Mouse (Mus musculus): Measurements from ENCODE around the gene Sgo2b. TPM values are rescaled to one million over a fixed set of nuclear protein-coding genes. Genes with fewer than 3 reads are reported as not detected.

Gene Sgo2b
- polyA plus RNA-seq, 1 experiment from 2014 or later, result not detected

GRCm38 (mm10) chr8:63877393-63877792 is 74.7 kb downstream of the Sgo2b start:
- CTCF ChIA-PET, result interaction anchor here (0.8 to 1.0 kb wide), 3 partner anchors 9 to 1800 kb away, joined by 3 to 4 read pairs (median 3); no protein-coding TSS in a partner anchor
- TF ChIP-seq CTCF (IDR thresholded peaks at IDR 0.05), result peak; percentile 60
- in situ Hi-C loops (cut with MboI; ENCODE audit: low pct_unique_long_range_greater_than_20kb), result loop anchor here (5.0 kb wide), 1 partner anchor 1795 kb away; no protein-coding TSS in a partner anchor
- H3K27me3 ChIP-seq, result peaks cover 14% of the 10 kb centered on the region
- ATAC-seq, result peak; percentile 87
- POLR2A ChIA-PET, result no interaction called here
- DNase-seq (ENCODE audit: low read depth, low spot score), result peak; percentile 33

- H3K27me3 ChIP-seq, result peaks cover 14% of the 10 kb centered on the region
- in situ Hi-C loops (cut with MboI; ENCODE audit: low pct_unique_long_range_greater_than_20kb), result loop anchor here (5.0 kb wide), 1 partner anchor 1795 kb away; no protein-coding TSS in a partner anchor
- no peak for DNase-seq (ENCODE audit: low read depth, low spot score)
- CTCF ChIA-PET, result interaction anchor here (0.9 to 1.0 kb wide), 2 partner anchors 10 to 1799 kb away, joined by 3 to 4 read pairs; no protein-coding TSS in a partner anchor
- POLR2A ChIA-PET, result no interaction called here
- no peak for ATAC-seq
- no peak for TF ChIP-seq CTCF (IDR thresholded peaks at IDR 0.05)
Observed at GRCm38 (mm10) chr8:63876949-63877348, 75.1 kb downstream of the Sgo2b start.
